Mouse (Mus musculus) left cerebral cortex, postnatal 14 days (tissue): ENCODE measurements around the gene Hba-x. TPM values are rescaled to one million over a fixed set of nuclear protein-coding genes. Genes with fewer than 3 reads are reported as not detected.
A peak's percentile ranks its signal among the peaks of the same experiment; 100 is the strongest.

ENCODE experiments used
- DNase-seq, 2 experiments: peaks; one replicate each; pipeline ENCODE4 v3.0.0; 2021 to 2022; ENCODE audit warnings: low spot score in 2 of 2, mixed read lengths in 1 of 2
- intact Hi-C: fragments of 180-260 bp; cut with DNase I; formaldehyde crosslinking; loops from one replicate; pipeline ENCODE4 v1.15.1; 2025
- total RNA-seq, 2 experiments: library from RNA; stranded (reverse); gene quantifications; 2 replicates each; pipeline ENCODE4 v1.2.3; 2021

Hba-x gene
- total RNA-seq, 2 experiments from 2014 or later: not detected

DNA sequence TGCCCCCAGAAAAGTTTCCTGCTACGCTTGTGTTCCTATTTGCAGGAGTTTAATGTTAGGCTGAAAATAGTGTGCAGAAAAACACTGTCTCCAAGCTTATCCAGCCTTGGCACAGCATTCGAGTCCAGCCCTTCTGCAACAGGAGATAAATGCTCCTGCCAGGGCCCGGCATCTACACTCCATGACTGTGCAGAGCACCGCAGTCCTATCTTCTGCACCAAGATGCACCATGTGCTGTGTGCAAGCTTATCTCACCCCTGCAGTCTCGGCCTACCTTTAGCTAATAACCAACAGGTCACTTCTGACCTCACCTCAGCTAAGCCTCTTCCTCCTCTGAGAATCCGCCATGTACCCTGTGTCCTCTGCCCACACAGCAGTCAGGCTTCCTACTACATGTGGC is 30.6 kb upstream of the Hba-x start:
- intact Hi-C loops: no loop called here
- no peak for DNase-seq

- intact Hi-C loops: no loop called here
- DNase-seq: peak in 1 of 2 experiments; percentile 22
These were observed 29.1 kb upstream of the Hba-x start for GRCm38 (mm10) chr11:32247068-32247467.

- DNase-seq: peak in 1 of 2 experiments; percentile 5
- intact Hi-C loops: no loop called here
These were observed 27.9 kb upstream of the Hba-x start for GRCm38 (mm10) chr11:32248350-32248749.

DNA sequence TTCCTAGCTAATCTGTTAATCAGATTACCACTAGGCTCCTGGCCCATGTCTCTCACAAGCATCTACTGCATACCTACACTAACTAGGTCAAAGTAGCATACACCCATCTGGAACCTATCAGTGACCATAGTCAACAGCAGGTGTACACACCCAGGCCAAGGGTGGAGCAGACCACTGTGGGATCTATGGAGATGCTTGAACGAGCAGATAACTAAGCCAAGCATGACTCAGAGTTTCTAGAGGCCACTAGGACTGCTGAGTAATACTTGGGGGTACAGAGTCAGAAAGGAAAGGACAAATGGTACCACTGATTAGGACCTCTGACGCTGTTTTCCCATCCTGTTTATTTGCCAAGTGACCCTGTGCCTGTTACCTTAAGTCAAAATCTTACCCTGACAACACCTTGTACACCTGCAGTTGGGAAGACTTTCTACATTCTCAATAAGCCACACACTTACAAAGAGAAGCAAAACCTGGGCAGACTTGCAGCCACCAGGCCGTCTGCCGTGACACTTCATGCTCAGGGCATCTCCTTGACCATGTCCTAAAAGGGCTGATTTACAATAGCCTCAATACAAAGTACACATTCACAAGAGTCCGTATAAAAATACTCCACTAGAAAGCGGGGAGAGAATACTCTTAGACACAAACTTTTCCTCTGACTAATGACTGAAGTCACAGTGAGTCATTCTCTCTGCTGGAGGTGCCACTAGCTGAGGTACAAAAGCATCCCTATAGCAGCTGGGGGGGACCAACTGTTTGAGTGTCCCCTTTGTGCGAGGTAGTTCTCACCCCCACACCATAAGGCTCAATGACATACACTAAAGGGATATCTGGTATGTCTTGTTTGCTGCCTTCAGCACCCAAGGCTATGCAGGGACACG is 25.1 kb upstream of the Hba-x start:
- intact Hi-C loops: no loop called here
- DNase-seq: no peak

GRCm38 (mm10) chr11:32253121-32253520 is 23.1 kb upstream of the Hba-x start:
- intact Hi-C loops: no loop called here
- no peak for DNase-seq

DNA sequence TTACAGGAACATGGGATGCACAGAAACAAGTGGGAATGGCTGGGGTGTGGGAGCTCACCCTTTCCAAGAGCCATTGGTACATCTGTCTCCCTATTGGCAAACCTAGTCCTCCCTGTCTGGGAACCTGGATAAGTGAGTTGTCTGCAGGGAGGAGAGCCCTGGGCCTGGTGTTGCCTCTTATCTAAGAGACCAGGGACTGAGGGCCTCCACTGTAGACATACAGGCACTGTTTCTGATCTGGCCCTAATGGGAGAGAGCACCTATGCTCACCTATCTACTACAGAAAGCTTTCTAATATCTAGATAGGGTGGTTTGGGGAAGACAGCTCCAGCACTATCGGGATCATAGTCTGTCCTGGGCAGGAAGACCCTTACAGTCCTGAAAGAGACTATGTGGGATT is 20.1 kb upstream of the Hba-x start:
- no peak for DNase-seq
- intact Hi-C loops: no loop called here

DNA sequence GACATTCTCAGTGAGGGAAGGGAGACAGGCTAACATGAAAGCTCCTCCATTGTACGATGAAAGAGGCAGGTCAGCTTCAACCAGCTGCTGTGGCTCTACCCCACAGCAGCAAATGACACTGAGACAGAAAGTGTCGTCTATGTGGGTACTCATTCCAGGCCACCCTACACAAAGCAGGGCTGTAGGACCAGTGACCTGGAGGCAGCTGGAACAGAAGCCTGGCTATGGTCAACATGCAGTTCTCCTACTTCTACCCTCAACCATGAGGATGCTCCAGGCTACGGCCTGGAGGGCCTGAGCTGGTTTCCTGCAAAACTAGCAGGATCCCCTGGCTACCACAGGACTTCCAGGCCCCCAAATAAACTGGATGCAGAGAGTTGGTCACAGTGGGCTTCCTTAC is 19.6 kb upstream of the Hba-x start:
- no peak for DNase-seq
- intact Hi-C loops: no loop called here

DNA sequence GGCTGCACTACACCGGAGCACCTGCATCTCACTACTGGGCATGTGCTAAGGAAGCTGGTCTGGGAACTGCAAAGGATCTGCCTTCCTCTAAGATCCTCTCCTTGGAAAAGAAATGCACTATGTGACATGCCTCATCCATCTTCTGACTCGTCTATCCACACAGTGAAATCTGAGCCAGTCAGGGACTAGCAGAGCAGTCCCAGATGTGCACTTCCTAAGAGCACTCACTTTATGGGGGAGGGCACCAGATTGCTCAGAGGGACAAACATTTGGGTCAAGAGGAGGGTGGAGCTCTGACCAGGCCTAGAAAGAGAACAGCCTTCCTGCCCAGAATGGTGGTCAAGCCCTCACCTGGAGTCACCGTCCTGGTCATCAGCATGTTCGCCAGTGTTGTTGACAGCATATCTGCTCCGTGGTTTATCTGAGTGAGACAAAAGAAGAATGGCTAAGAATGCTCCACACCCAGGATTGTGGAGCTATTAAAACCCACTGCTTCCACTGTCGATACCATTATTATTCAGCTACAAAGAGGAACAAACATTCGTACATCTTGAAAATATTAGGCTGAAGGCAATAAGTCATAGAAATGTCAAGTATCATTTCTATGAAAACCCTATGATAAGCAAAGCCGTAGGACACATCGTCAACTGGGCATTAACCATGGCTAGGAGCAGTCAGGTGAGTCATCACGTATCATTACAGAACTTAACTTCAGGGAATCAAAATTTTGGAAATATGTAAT is 13.4 kb upstream of the Hba-x start:
- intact Hi-C loops: no loop called here
- DNase-seq: no peak

- intact Hi-C loops: no loop called here
- DNase-seq: no peak
These were observed 11.0 kb upstream of the Hba-x start for GRCm38 (mm10) chr11:32265117-32265738.

- no peak for DNase-seq
- intact Hi-C loops: no loop called here
These were observed 10.0 kb upstream of the Hba-x start for GRCm38 (mm10) chr11:32266194-32266593.

GRCm38 (mm10) chr11:32266776-32267175 is 9.4 kb upstream of the Hba-x start:
- intact Hi-C loops: no loop called here
- no peak for DNase-seq

- DNase-seq: peak; percentile 97
- intact Hi-C loops: no loop called here
These were observed 8.9 kb upstream of the Hba-x start, which contains the start of gene Nprl3 for GRCm38 (mm10) chr11:32267188-32267884. Gene Nprl3, minus strand, starts transcription at chr11:32267707.

GRCm38 (mm10) chr11:32267964-32268363 is 8.2 kb upstream of the Hba-x start:
- intact Hi-C loops: no loop called here
- DNase-seq: no peak

GRCm38 (mm10) chr11:32268952-32269351 is 7.2 kb upstream of the Hba-x start:
- no peak for DNase-seq
- intact Hi-C loops: no loop called here

DNA sequence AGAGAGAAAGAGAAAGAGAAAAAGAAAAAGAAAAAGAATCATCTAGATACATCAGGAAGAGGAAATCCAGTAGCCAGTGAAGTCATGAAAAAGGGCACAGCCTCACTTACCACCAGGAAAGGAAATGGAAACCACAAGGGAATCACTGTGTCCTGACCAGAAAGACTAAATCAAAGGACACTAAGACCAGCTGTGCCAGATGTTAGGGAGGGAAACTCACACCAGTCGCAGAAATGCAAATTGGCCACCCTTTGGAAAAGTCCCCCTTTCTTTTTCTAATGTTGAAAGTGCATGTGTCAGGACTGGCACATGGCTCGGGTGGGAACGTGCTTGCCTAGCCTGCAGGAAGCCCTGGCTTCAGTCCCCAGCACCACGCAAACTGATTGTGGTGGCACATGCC is 5.0 kb upstream of the Hba-x start:
- intact Hi-C loops: no loop called here
- DNase-seq: no peak

DNA sequence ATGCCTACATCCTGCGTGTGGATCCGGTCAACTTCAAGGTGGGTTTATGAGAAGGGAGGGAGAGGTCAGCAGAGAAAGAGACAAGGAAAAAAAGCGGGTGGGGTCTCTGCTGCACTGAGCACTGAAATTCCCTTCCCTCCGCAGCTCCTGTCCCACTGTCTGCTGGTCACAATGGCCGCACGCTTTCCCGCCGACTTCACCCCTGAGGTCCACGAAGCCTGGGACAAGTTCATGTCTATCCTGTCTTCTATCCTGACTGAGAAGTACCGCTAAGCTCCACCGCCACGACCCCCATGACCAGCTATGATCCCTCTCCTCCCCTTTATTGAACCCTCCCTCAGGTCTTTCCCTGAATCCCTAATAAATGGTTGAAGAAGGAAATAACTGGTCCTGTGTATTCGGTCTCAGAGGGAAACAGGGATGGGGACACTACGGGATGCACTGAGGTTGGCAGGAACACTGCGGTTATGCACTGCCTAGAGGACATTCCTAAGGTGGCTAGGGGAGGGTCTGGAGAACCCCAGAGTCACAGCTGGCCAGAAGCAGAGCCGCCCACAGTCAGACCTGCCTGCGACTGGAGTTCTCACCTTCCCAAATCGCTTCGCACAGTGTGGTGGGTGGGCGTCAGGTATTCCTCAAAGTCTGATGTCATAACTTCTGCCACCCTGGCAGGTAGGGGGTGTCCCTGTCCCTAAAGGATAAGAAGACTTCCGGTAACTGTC is 1.7 kb downstream of the Hba-x start:
- DNase-seq: no peak
- intact Hi-C loops: no loop called here

- intact Hi-C loops: no loop called here
- DNase-seq: no peak
These were observed 2.3 kb downstream of the Hba-x start for GRCm38 (mm10) chr11:32278458-32278957.

GRCm38 (mm10) chr11:32280646-32281045 is 4.4 kb downstream of the Hba-x start:
- DNase-seq: no peak
- intact Hi-C loops: loop anchor here (10.0 kb wide), 1 partner anchor 54 kb away; no protein-coding TSS in a partner anchor
